Mouse (Mus musculus) embryo, embryonic 10 days (tissue): ENCODE measurements around the gene Nmb.

Experiments used
- DNase-seq: peaks from one replicate; pipeline ENCODE4 v3.0.0-alpha.2; 2015; ENCODE audit warnings: low spot score

Gene Nmb

GRCm38 (mm10) chr7:80860227-80860626 is 44.6 kb downstream of the Nmb start:
- DNase-seq: peak; percentile 81

GRCm38 (mm10) chr7:80857181-80857580 is 47.7 kb downstream of the Nmb start:
- peak; percentile 89 for DNase-seq

GRCm38 (mm10) chr7:80855316-80855715 is 49.6 kb downstream of the Nmb start:
- DNase-seq: no peak

- DNase-seq: no peak
Measured at GRCm38 (mm10) chr7:80853218-80853617, 51.7 kb downstream of the Nmb start.
